Comparison of ENCODE assay signal across 22 mouse cellular contexts in genomic region chr1:42787240-42787639, GRCm38 (mm10).
"Had no signal": no experiment of that assay in that cellular context is flagged by ENCODE, and none has a peak within 500 bp of the region (broad histone marks: within the 10 kb centered on the region; RNA-seq: fewer than 3 reads in every experiment).

No protein-coding gene starts in this region.

- ATAC-seq: inflammation-experienced regulatory T-cells, adult 6 months; intestine, embryonic 16.5 days; liver, embryonic 12.5 days; midbrain, embryonic 15.5 days had no signal

- DNase-seq: kidney, adult 2 months; kidney, postnatal 14 days; kidney, postnatal 4 days; layer of hippocampus, adult 9-11 months; liver; right cerebral cortex, adult 18-20 months; right cerebral cortex, postnatal 14 days; right cerebral cortex, postnatal 4 days; thymus, postnatal 25 days had no signal

- H3K4me2 ChIP-seq: kidney, embryonic 15.5 days; limb, embryonic 13.5 days; liver, embryonic 12.5 days; liver, embryonic 15.5 days; midbrain, embryonic 12.5 days; midbrain, embryonic 15.5 days; neural tube, embryonic 12.5 days; neural tube, embryonic 15.5 days had no signal

- H3K36me3 ChIP-seq: kidney, embryonic 15.5 days; limb, embryonic 10.5 days; limb, embryonic 13.5 days; liver, embryonic 12.5 days; liver, embryonic 15.5 days; midbrain, embryonic 12.5 days; midbrain, embryonic 15.5 days; neural tube, embryonic 12.5 days; neural tube, embryonic 15.5 days had no signal

- H3K27me3 ChIP-seq: kidney, embryonic 15.5 days; liver, embryonic 12.5 days; liver, embryonic 15.5 days; megakaryocyte, embryonic 14.5 days; midbrain, embryonic 15.5 days; neural tube, embryonic 12.5 days; neural tube, embryonic 15.5 days had no signal

- H3K27ac ChIP-seq: kidney, embryonic 15.5 days; limb, embryonic 10.5 days; limb, embryonic 13.5 days; liver, embryonic 12.5 days; liver, embryonic 15.5 days; midbrain, embryonic 12.5 days; midbrain, embryonic 15.5 days; neural tube, embryonic 12.5 days; neural tube, embryonic 15.5 days; stomach, postnatal 0 days had no signal

- H3K9ac ChIP-seq: kidney, embryonic 15.5 days; limb, embryonic 13.5 days; liver, embryonic 12.5 days; liver, embryonic 15.5 days; midbrain, embryonic 12.5 days; midbrain, embryonic 15.5 days; neural tube, embryonic 12.5 days; neural tube, embryonic 15.5 days had no signal

- H3K9me3 ChIP-seq: kidney, embryonic 15.5 days; limb, embryonic 10.5 days; liver, embryonic 12.5 days; liver, embryonic 15.5 days; midbrain, embryonic 12.5 days; midbrain, embryonic 15.5 days; neural tube, embryonic 15.5 days had no signal

- H3K4me3 ChIP-seq: kidney, embryonic 15.5 days; limb, embryonic 10.5 days; limb, embryonic 13.5 days; liver, embryonic 12.5 days; liver, embryonic 15.5 days; midbrain, embryonic 12.5 days; midbrain, embryonic 15.5 days; neural tube, embryonic 12.5 days; neural tube, embryonic 15.5 days had no signal

- H3K4me1 ChIP-seq: kidney, embryonic 15.5 days; limb, embryonic 10.5 days; limb, embryonic 13.5 days; liver, embryonic 12.5 days; liver, embryonic 15.5 days; megakaryocyte, embryonic 14.5 days; neural tube, embryonic 12.5 days had no signal
